Mouse (Mus musculus) cerebellum, adult 2 months (tissue): ENCODE measurements around the gene Enpp1.

Experiments
- CTCF ChIP-seq: fragments of 200-500 bp; IDR thresholded peaks from 2 replicates; pipeline ENCODE4 v1.5.1; 2011; ENCODE audit warnings: low read depth, mild to moderate bottlenecking, control low read depth, low read length, moderate library complexity, borderline replicate concordance; ENCODE audit not compliant: insufficient read depth
- POLR2A ChIP-seq: fragments of 200-500 bp; IDR thresholded peaks from 2 replicates; pipeline ENCODE4 v1.6.1; 2011; ENCODE audit warnings: low read length, control low read depth, borderline replicate concordance; ENCODE audit not compliant: insufficient read depth

DNA sequence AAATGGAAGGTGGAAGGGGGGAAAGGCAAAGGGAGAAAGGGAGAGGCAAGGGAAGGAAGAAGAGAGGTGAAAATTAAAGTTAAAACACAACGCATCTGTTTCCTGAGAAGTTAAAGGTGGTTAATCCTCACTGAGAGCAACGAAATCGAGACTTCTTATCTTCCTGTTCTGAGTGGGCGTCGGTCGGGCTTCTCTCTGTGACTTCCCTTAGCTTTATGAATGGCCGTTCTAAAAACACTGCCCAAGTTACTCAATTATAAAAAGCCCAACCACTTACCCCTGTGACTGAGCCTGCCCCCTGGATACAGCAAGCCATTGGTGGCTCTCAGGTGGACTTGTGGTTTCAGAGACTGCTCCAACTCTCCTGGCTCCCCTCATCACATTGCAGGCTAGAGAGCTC is 119.0 kb downstream of the Enpp1 start:
- TF ChIP-seq POLR2A: no peak
- no peak for TF ChIP-seq CTCF
